Mouse (Mus musculus) intestine, postnatal 0 days (tissue): Measurements from ENCODE around the gene Rnft2. TPM values are rescaled to one million over a fixed set of nuclear protein-coding genes. Genes with fewer than 3 reads are reported as not detected.

ENCODE experiments used
- ATAC-seq: fragments of 200-750 bp; cut with Nextera tagmentation; 2 replicates; pipeline ENCODE4 v1.8.0; 2017; ENCODE audit warnings: mild to moderate bottlenecking, moderate TSS enrichment, moderate library complexity
- H3K27ac ChIP-seq: fragments of 300-500 bp; sonication (generic); 2 replicates; pipeline ENCODE4 v1.5.1; 2014; ENCODE audit warnings: mild to moderate bottlenecking, low read depth, low read length, moderate library complexity
- H3K27me3 ChIP-seq: fragments of 300-500 bp; sonication (generic); replicated peaks from 2 replicates; pipeline ENCODE4 v1.6.1; 2014; ENCODE audit warnings: low read length, mixed read lengths; ENCODE audit not compliant: control insufficient read depth, insufficient read depth
- H3K36me3 ChIP-seq: fragments of 300-500 bp; sonication (generic); 2 replicates; pipeline ENCODE4 v1.6.1; 2014; ENCODE audit warnings: mild to moderate bottlenecking, moderate library complexity; ENCODE audit not compliant: control insufficient read depth, insufficient read depth
- H3K4me1 ChIP-seq: fragments of 300-500 bp; sonication (generic); replicated peaks from 2 replicates; pipeline ENCODE4 v1.6.1; 2014; ENCODE audit warnings: antibody characterized with exemption, low read length, mixed read lengths; ENCODE audit not compliant: control insufficient read depth, insufficient read depth
- H3K4me2 ChIP-seq: fragments of 300-500 bp; sonication (generic); replicated peaks from 2 replicates; pipeline ENCODE4 v1.6.1; 2014; ENCODE audit warnings: low read depth, mild to moderate bottlenecking, moderate library complexity
- H3K4me3 ChIP-seq: fragments of 300-500 bp; sonication (generic); 2 replicates; pipeline ENCODE4 v1.5.1; 2014; ENCODE audit warnings: low read depth, low read length
- H3K9ac ChIP-seq: fragments of 300-500 bp; sonication (generic); 2 replicates; pipeline ENCODE4 v1.6.1; 2014; ENCODE audit warnings: mild to moderate bottlenecking, low read depth, low read length
- H3K9me3 ChIP-seq: fragments of 300-500 bp; sonication (generic); 2 replicates; pipeline ENCODE4 v1.6.1; 2016; ENCODE audit warnings: mixed run types; ENCODE audit not compliant: control insufficient read depth
- CTCF ChIP-seq: sonication (generic); IDR thresholded peaks from 2 replicates; pipeline ENCODE4 v1.5.1; 2016; ENCODE audit warnings: low read depth, mild to moderate bottlenecking, control low read depth, antibody characterized with exemption, moderate library complexity
- WGBS: fragments of 180-500 bp; shearing (Covaris S2); extraction: QIAGEN DNeasy Blood & Tissue Kit; methylation state at CpG from one replicate; pipeline ENCODE4 v1.1.7; 2014; 5-methylcytosine and 5-hydroxymethylcytosine counted together
- polyA plus RNA-seq: library from polyadenylated mRNA; unstranded; fragments of >200 nt; fragmentation: Nextera tagmentation; extraction: Ambion mirVana; gene quantifications from 2 replicates; pipeline ENCODE4 v1.2.1, GENCODE M21; 2015

Rnft2 gene
- polyA plus RNA-seq, 1 experiment from 2014 or later, result 0.42 TPM

- H3K27ac ChIP-seq, result no peak overlapping the region
- H3K36me3 ChIP-seq, result no peaks in the 10 kb centered on the region; the same call in 1 of the 2 replicates
- no peak for ATAC-seq
- H3K9ac ChIP-seq, result no peak overlapping the region
- H3K4me2 ChIP-seq, result no peak overlapping the region
- no peak for TF ChIP-seq CTCF
- H3K27me3 ChIP-seq, result no peaks in the 10 kb centered on the region
- H3K4me1 ChIP-seq, result no peaks in the 10 kb centered on the region
- no peaks in the 10 kb centered on the region for H3K9me3 ChIP-seq
- WGBS, result 86% methylated on average over 12 of the region's 12 CpGs
- no peak overlapping the region for H3K4me3 ChIP-seq
These were observed 5.2 kb downstream of the Rnft2 start for GRCm38 (mm10) chr5:118239671-118240070.

GRCm38 (mm10) chr5:118236891-118237290 is 8.0 kb downstream of the Rnft2 start:
- WGBS, result 82% methylated on average over 12 of the region's 12 CpGs
- TF ChIP-seq CTCF, result no peak
- Histone ChIP-seq H3K36me3 (no peaks in the 10 kb centered on the region; the same call in 1 of the 2 replicates), H3K9me3 (no peaks in the 10 kb centered on the region), H3K4me2 (no peak overlapping the region), H3K4me1 (no peaks in the 10 kb centered on the region), H3K27me3 (no peaks in the 10 kb centered on the region), H3K4me3 (no peak overlapping the region), H3K9ac (no peak overlapping the region), H3K27ac (no peak overlapping the region)
- ATAC-seq, result no peak

- Histone ChIP-seq H3K9ac (no peak overlapping the region), H3K27me3 (no peaks in the 10 kb centered on the region), H3K9me3 (no peaks in the 10 kb centered on the region), H3K36me3 (no peaks in the 10 kb centered on the region), H3K4me3 (no peak overlapping the region), H3K4me2 (no peak overlapping the region), H3K4me1 (no peaks in the 10 kb centered on the region), H3K27ac (no peak overlapping the region)
- no peak for ATAC-seq
- no peak for TF ChIP-seq CTCF
- 84% methylated on average over 13 of the region's 13 CpGs for WGBS
These were observed 14.8 kb downstream of the Rnft2 start for GRCm38 (mm10) chr5:118230071-118230611.

GRCm38 (mm10) chr5:118223142-118223757 is 21.7 kb downstream of the Rnft2 start:
- Histone ChIP-seq H3K36me3 (no peaks in the 10 kb centered on the region), H3K4me2 (no peak overlapping the region), H3K27ac (no peak overlapping the region), H3K4me1 (no peaks in the 10 kb centered on the region), H3K4me3 (no peak overlapping the region), H3K27me3 (no peaks in the 10 kb centered on the region), H3K9ac (no peak overlapping the region), H3K9me3 (no peaks in the 10 kb centered on the region)
- no peak for TF ChIP-seq CTCF
- no peak for ATAC-seq
- WGBS, result 51% methylated on average over 9 of the region's 9 CpGs

- Histone ChIP-seq H3K4me2 (no peak overlapping the region), H3K4me3 (no peak overlapping the region), H3K27me3 (no peaks in the 10 kb centered on the region), H3K9me3 (no peaks in the 10 kb centered on the region), H3K4me1 (no peaks in the 10 kb centered on the region), H3K27ac (no peak overlapping the region), H3K36me3 (no peaks in the 10 kb centered on the region), H3K9ac (no peak overlapping the region)
- WGBS, result 67% methylated on average over 6 of the region's 6 CpGs
- no peak for ATAC-seq
- no peak for TF ChIP-seq CTCF
These were observed 27.5 kb downstream of the Rnft2 start for GRCm38 (mm10) chr5:118217410-118217809.

- no peak for TF ChIP-seq CTCF
These were observed 30.3 kb downstream of the Rnft2 start for GRCm38 (mm10) chr5:118214418-118215154.

More at GRCm38 (mm10) chr5:118214418-118215154, 30.3 kb downstream of the Rnft2 start:
- H3K4me3 ChIP-seq, result peak overlapping the region; percentile 11; the same call in 1 of the 2 replicates
- WGBS, result 7% methylated on average over 24 of the region's 24 CpGs
- peak; percentile 67 for ATAC-seq
- H3K36me3 ChIP-seq, result no peaks in the 10 kb centered on the region
- no peak overlapping the region for H3K27ac ChIP-seq
- H3K9me3 ChIP-seq, result no peaks in the 10 kb centered on the region
- H3K9ac ChIP-seq, result no peak overlapping the region
- H3K4me2 ChIP-seq, result peak overlapping the region; percentile 55
- no peaks in the 10 kb centered on the region for H3K27me3 ChIP-seq
- H3K4me1 ChIP-seq, result no peaks in the 10 kb centered on the region
